Mouse (Mus musculus) liver, adult 2 months (tissue): Measurements from ENCODE around the gene Gm11562. TPM values are rescaled to one million over a fixed set of nuclear protein-coding genes. Genes with fewer than 3 reads are reported as not detected.
"Not testable (repeated sequence)": the region's sequence is repeated elsewhere in the genome, so short reads cannot be mapped to it uniquely, and the experiment has no call there.

ENCODE experiments used
- DNase-seq: peaks from one replicate; pipeline ENCODE4 v3.0.0-alpha.2; 2011; ENCODE audit warnings: low read depth, low spot score; ENCODE audit errors: extremely low read depth
- H3K27ac ChIP-seq: fragments of 200-500 bp; replicated peaks from 2 replicates; pipeline ENCODE4 v1.5.1; 2012; ENCODE audit warnings: low read depth, mild to moderate bottlenecking, control low read depth, inconsistent platforms, low read length; ENCODE audit not compliant: insufficient read depth
- H3K27me3 ChIP-seq: fragments of 200-500 bp; 2 replicates; pipeline ENCODE4 v1.6.1; 2012; ENCODE audit warnings: mild to moderate bottlenecking, moderate library complexity, low read length, inconsistent platforms; ENCODE audit not compliant: control insufficient read depth, insufficient read depth
- H3K36me3 ChIP-seq: fragments of 200-500 bp; 2 replicates; pipeline ENCODE4 v1.6.1; 2012; ENCODE audit warnings: low read length, inconsistent platforms; ENCODE audit not compliant: control insufficient read depth, insufficient read depth
- H3K4me1 ChIP-seq: fragments of 200-500 bp; 2 replicates; pipeline ENCODE4 v1.6.1; 2011; ENCODE audit warnings: low read length; ENCODE audit not compliant: control insufficient read depth, insufficient read depth
- H3K4me3 ChIP-seq: fragments of 200-500 bp; 2 replicates; pipeline ENCODE4 v1.5.1; 2011; ENCODE audit warnings: low read depth, mild to moderate bottlenecking, control low read depth, low read length, moderate library complexity; ENCODE audit not compliant: insufficient read depth
- H3K79me2 ChIP-seq: fragments of 200-500 bp; 2 replicates; pipeline ENCODE4 v1.6.1; 2012; ENCODE audit warnings: inconsistent platforms, mild to moderate bottlenecking, low read length, moderate library complexity; ENCODE audit not compliant: control insufficient read depth, insufficient read depth
- H3K9ac ChIP-seq: fragments of 200-500 bp; 2 replicates; pipeline ENCODE4 v1.6.1; 2012; ENCODE audit warnings: low read depth, mild to moderate bottlenecking, control low read depth, inconsistent platforms, low read length
- CTCF ChIP-seq: fragments of 200-500 bp; IDR thresholded peaks from 2 replicates; pipeline ENCODE4 v1.5.1; 2011; ENCODE audit warnings: low read depth, low read length, control low read depth
- POLR2A ChIP-seq: fragments of 200-500 bp; IDR thresholded peaks from 2 replicates; pipeline ENCODE4 v1.6.1; 2011; ENCODE audit warnings: low read length, control low read depth; ENCODE audit not compliant: insufficient read depth; ENCODE audit errors: extremely low read depth
- WGBS: fragments of 180-500 bp; shearing (Covaris S2); methylation state at CpG from one replicate; pipeline ENCODE4 v1.1.7; 2018; 5-methylcytosine and 5-hydroxymethylcytosine counted together
- polyA plus RNA-seq: library from polyadenylated mRNA; depleted of rRNA; stranded (reverse); fragments of >200 nt; gene quantifications from 2 replicates; pipeline ENCODE4 v1.2.3, GENCODE M21; 2012
- total RNA-seq: library from RNA; depleted of rRNA; stranded (reverse); fragments of >200 nt; gene quantifications from 2 replicates; pipeline ENCODE4 v1.2.3, GENCODE M21; 2014

Gene Gm11562
- total and polyA plus RNA-seq, 2 experiments = not detected

DNA sequence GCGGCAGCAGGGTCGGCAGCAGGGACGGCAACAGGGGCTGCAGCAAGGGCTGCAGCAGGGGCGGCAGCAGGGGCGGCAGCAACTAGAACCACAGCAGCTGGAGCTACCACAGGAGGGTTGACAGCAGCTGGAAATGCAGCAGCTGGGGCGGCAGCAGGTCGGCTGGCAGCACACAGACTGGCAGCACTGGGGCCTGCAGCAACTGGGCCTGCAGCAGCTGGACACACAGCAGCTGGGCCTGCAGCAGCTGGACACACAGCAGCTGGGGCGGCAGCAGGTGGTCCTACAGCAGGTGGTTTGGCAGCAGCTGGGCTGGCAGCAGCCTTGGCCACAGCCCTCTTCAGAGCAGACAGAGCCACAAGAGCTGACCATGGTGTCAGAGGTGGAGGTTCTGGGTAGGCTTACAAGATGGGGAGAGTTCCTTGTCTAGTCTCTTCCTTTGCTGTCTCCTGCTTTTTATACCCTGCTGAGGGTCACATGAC is 14.5 kb upstream of the Gm11562 start, which contains the start of gene Krtap4-2:
TSS of gene Krtap4-2 (minus strand) at position 432 of the 482 bp plus-strand sequence.
- DNase-seq = no peak
- Histone ChIP-seq H3K36me3 (no peaks in the 10 kb centered on the region), H3K79me2 (no peaks in the 10 kb centered on the region), H3K4me3 (no peak within 1 kb of the TSS), H3K27ac (no peak within 1 kb of the TSS), H3K27me3 (peaks cover 6% of the 10 kb centered on the region), H3K9ac (no peak within 1 kb of the TSS), H3K4me1 (no peaks in the 10 kb centered on the region)
- WGBS = 59% methylated on average over 8 of the region's 8 CpGs
- TF ChIP-seq POLR2A (no peak), CTCF (no peak)

DNA sequence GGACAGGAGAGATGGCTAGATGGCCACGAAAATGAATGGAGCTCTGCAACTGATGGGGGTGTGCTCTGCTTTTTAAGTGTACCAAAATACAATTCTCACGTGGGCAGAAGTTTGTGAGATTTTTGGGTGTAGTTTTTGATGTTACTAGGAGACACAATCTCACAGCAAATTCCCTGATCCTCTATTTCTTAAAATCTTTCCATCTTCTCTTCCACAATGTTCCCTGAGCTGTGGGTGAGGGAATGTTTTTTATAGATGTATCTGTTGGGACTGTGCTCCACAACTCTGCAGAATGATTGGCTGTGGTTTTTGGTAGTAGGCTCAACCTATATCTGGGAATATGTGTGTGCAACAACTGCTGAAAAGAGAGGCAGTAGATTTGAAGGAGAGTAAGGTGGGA is 13.1 kb upstream of the Gm11562 start:
- Histone ChIP-seq H3K9ac (no peak overlapping the region), H3K4me3 (no peak overlapping the region), H3K36me3 (no peaks in the 10 kb centered on the region), H3K27me3 (peaks cover 6% of the 10 kb centered on the region), H3K27ac (no peak overlapping the region), H3K4me1 (no peaks in the 10 kb centered on the region), H3K79me2 (no peaks in the 10 kb centered on the region)
- WGBS = 58% methylated on average over 2 of the region's 2 CpGs
- TF ChIP-seq POLR2A = no peak
- no peak for TF ChIP-seq CTCF
- no peak for DNase-seq

DNA sequence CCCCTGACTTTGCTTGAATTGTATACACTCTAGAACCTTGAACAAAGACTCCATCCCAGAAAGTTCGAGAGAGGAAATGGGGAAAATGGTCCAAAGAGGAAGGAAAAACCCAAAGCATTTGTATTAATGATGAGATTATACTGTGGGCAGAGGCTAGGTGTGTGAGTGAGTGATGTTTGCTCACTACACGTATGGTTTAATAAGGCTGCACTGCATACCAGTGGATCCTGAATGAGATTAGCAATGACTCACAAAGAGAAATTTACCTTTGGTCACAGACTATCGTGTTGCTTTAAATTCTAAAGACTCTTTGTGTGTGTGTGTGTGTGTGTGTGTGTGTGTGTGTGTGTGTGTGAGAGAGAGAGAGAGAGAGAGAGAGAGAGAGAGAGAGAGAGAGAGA is 10.7 kb upstream of the Gm11562 start:
- no peak for DNase-seq
- peaks cover 8% of the 10 kb centered on the region for H3K27me3 ChIP-seq
- no peak overlapping the region for H3K4me3 ChIP-seq
- H3K79me2 ChIP-seq = no peaks in the 10 kb centered on the region
- WGBS = 64% methylated on average over 3 of the region's 3 CpGs
- H3K4me1 ChIP-seq = no peaks in the 10 kb centered on the region
- H3K36me3 ChIP-seq = no peaks in the 10 kb centered on the region
- TF ChIP-seq POLR2A = no peak
- TF ChIP-seq CTCF = no peak
- no peak overlapping the region for H3K27ac ChIP-seq
- no peak overlapping the region for H3K9ac ChIP-seq

DNA sequence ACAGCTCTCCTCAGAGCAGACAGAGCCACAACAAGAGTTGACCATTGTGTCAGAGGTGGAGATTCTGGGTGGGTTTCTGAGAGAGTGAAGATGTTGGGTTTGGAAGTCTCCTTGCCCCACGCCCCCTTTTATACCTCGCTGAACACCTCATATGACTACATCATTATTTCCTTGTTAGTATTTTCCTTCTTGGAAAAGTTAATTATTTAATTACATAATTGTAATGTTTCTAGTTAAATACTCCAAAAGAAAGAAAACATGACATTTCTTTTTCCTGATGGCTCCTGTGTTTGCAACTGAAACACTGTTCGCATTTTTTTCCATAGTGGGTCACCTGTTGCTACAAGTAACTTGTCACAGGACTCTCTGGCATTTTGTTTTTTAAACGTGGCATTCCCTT is 7.9 kb upstream of the Gm11562 start, which contains the start of gene Krtap4-1:
TSS of gene Krtap4-1 (minus strand) at position 101 of the 400 bp plus-strand sequence.
- no peaks in the 10 kb centered on the region for H3K36me3 ChIP-seq
- DNase-seq = no peak
- WGBS = 85% methylated on average over 4 of the region's 4 CpGs
- no peaks in the 10 kb centered on the region for H3K4me1 ChIP-seq
- H3K79me2 ChIP-seq = no peaks in the 10 kb centered on the region
- H3K27ac ChIP-seq = no peak within 1 kb of the TSS
- no peak within 1 kb of the TSS for H3K9ac ChIP-seq
- peaks cover 5% of the 10 kb centered on the region; the same call in 1 of the 2 replicates for H3K27me3 ChIP-seq
- no peak within 1 kb of the TSS for H3K4me3 ChIP-seq
- TF ChIP-seq CTCF (no peak), POLR2A (no peak)

DNA sequence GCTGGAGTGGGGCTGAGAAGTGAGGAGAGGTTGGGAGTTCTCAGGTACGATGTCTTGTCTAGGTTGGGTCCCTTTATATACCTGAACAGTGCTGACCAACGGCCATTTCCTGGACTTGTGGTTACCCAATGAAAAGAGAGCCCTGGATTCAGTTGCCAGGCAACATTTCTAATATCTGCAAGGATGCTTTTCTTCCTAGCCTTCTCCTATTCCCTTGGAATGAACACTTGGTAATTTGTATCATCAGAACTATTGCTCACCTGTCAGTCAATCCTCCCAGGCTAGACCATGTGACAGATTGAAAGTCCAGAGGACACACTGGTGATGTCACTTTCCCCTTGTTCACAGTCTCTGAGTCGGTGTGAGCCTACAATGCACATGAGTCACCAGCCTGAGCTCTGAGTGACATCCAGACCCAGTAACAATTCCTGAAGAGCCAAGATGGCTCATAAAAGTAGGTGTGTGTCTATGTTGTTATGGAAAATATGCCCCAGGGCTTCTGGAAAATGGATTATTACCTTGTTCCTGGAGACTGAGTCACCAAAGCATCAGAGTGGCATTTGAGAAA is 5.4 kb downstream of the Gm11562 start, which contains the start of gene Krtap2-4:
TSS of gene Krtap2-4 (minus strand) at position 51 of the 568 bp plus-strand sequence.
- TF ChIP-seq CTCF = no peak
- TF ChIP-seq POLR2A = no peak
- H3K4me1 ChIP-seq = no peaks in the 10 kb centered on the region
- no peaks in the 10 kb centered on the region for H3K79me2 ChIP-seq
- no peaks in the 10 kb centered on the region for H3K27me3 ChIP-seq
- H3K9ac ChIP-seq = no peak within 1 kb of the TSS
- DNase-seq = no peak
- 46% methylated on average over 3 of the region's 3 CpGs for WGBS
- H3K36me3 ChIP-seq = no peaks in the 10 kb centered on the region
- H3K4me3 ChIP-seq = no peak within 1 kb of the TSS
- H3K27ac ChIP-seq = no peak within 1 kb of the TSS

DNA sequence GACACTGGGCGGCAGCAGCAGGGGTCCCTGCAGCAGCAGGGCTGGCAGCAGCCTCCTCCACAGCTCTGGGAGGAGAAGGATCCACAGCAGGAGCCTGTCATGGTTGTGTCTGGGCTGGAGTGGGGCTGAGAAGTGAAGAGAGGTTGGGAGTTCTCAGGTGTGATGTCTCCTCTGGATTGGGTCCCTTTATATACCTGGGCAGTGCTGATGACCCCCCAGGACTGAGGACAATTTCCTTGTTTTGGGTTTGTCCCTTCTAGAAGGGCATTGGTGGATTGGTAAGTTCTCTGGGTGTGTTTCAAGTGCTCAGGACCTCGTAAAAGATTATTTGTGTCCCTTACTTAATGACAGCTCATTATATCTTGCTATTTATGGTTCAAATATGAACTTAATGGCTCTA is 10.1 kb downstream of the Gm11562 start, which contains the start of gene Gm11937:
TSS of gene Gm11937 (minus strand) at position 101 of the 400 bp plus-strand sequence.
- not testable (repeated sequence) for H3K36me3 ChIP-seq, H3K27me3 ChIP-seq, H3K27ac ChIP-seq, H3K79me2 ChIP-seq, DNase-seq, H3K9ac ChIP-seq, H3K4me1 ChIP-seq, H3K4me3 ChIP-seq
- WGBS = 72% methylated on average over 1 of the region's 2 CpGs
